Mouse (Mus musculus) C2C12 (cell line): ENCODE data around the gene Ube2f.

ENCODE experiments used
- CTCF ChIP-seq: IDR thresholded peaks from one replicate; pipeline ENCODE4 v1.5.1; 2011; ENCODE audit not compliant: control insufficient read depth, insufficient read depth, insufficient read length
- MYOD1 ChIP-seq: IDR thresholded peaks from one replicate; pipeline ENCODE4 v1.6.1; 2011; ENCODE audit warnings: low read depth; ENCODE audit not compliant: control insufficient read depth, insufficient read length
- USF1 ChIP-seq: IDR thresholded peaks from one replicate; pipeline ENCODE4 v1.6.1; 2011; ENCODE audit warnings: low read depth, mild to moderate bottlenecking, control low read depth, moderate library complexity

- no peak for TF ChIP-seq CTCF
- TF ChIP-seq MYOD1: no peak
- no peak for TF ChIP-seq USF1
These were observed at the start of gene Ube2f for GRCm38 (mm10) chr1:91249564-91250414.
